Mouse (Mus musculus): ENCODE measurements around the gene Tmem125.

GRCm38 (mm10) chr4:118544441-118545127, 740 bp upstream of the Tmem125 start:
- no peak for TF ChIP-seq CTCF (IDR thresholded peaks at IDR 0.05; ENCODE audit: control insufficient read depth, insufficient read depth, insufficient replicate concordance, low read depth, low read length)
- TF ChIP-seq POLR2A (IDR thresholded peaks at IDR 0.05; ENCODE audit: control insufficient read depth, low read depth, low read length): no peak
